In genomic region chr2:29724664-29725365, GRCm38 (mm10) we compare ENCODE assay signal across 23 mouse cellular contexts. TPM values are rescaled to one million over a fixed set of nuclear protein-coding genes. Genes with fewer than 3 reads are reported as not detected.
DNase-seq lines count a peak whose midpoint lies in the region; ATAC-seq and TF ChIP-seq lines count a peak whose summit lies in the region.
"Had no signal": no experiment of that assay in that cellular context is flagged by ENCODE, and none has a peak within 500 bp of the region (broad histone marks: within the 10 kb centered on the region; RNA-seq: fewer than 3 reads in every experiment).

No protein-coding gene starts in this region.

- H3K27me3 ChIP-seq in megakaryocyte, embryonic 14.5 days (replicated peaks), result no peaks in the 10 kb centered on the region
- H3K27me3 ChIP-seq in intestine, embryonic 16.5 days (replicated peaks; ENCODE audit: control insufficient read depth, insufficient read depth, low read length), result no peaks in the 10 kb centered on the region
- H3K27me3 ChIP-seq: heart, embryonic 15.5 days; hindbrain, embryonic 12.5 days had no signal

- no peak overlapping the region for H3K9ac ChIP-seq in intestine, embryonic 16.5 days (ENCODE audit: low read depth, low read length)
- H3K9ac ChIP-seq: heart, embryonic 15.5 days; hindbrain, embryonic 12.5 days; lung, embryonic 14.5 days had no signal

- H3K27ac ChIP-seq in bone marrow, adult 2 months (ENCODE audit: control insufficient read depth, insufficient read depth, low read depth, low read length, poor library complexity), result peak overlapping the region; percentile 18
- H3K27ac ChIP-seq in intestine, embryonic 16.5 days (ENCODE audit: low read length), result no peak overlapping the region
- H3K27ac ChIP-seq: forebrain, embryonic 10.5 days; heart, embryonic 15.5 days; hindbrain, embryonic 12.5 days; kidney, postnatal 0 days; layer of hippocampus, adult 2 months; macrophage; stomach, postnatal 0 days had no signal

- H3K4me2 ChIP-seq in intestine, embryonic 16.5 days (ENCODE audit: low read depth, low read length), result no peak overlapping the region
- H3K4me2 ChIP-seq: heart, embryonic 15.5 days; hindbrain, embryonic 12.5 days; lung, embryonic 14.5 days had no signal

- peaks cover 1% of the 10 kb centered on the region; the same call in 1 of the 2 replicates for H3K4me1 ChIP-seq in bone marrow, adult 2 months (ENCODE audit: control insufficient read depth, insufficient read depth, low read length)
- peaks cover 44% of the 10 kb centered on the region for H3K4me1 ChIP-seq in megakaryocyte, embryonic 14.5 days
- H3K4me1 ChIP-seq in intestine, embryonic 16.5 days (ENCODE audit: control insufficient read depth, insufficient read depth, low read length), result no peaks in the 10 kb centered on the region
- H3K4me1 ChIP-seq: forebrain, embryonic 10.5 days; hindbrain, embryonic 12.5 days had no signal

- TF ChIP-seq CTCF in bone marrow, adult 2 months (IDR thresholded peaks at IDR 0.05; ENCODE audit: control insufficient read depth, insufficient read depth, low read length), result no peak

- peaks cover 100% of the 10 kb centered on the region for H3K36me3 ChIP-seq in megakaryocyte, embryonic 14.5 days (replicated peaks; ENCODE audit: low read length)
- peaks cover 12% of the 10 kb centered on the region; the same call in 1 of the 2 replicates for H3K36me3 ChIP-seq in intestine, embryonic 16.5 days (ENCODE audit: control insufficient read depth, insufficient read depth, low read length)

- WGBS in bone marrow, adult 2 months, result 14% methylated on average over 5 of the region's 5 CpGs
- 71% methylated on average over 5 of the region's 5 CpGs for WGBS in intestine, embryonic 16.5 days

- TF ChIP-seq POLR2A in bone marrow, adult 2 months (IDR thresholded peaks at IDR 0.05; ENCODE audit: borderline replicate concordance, control insufficient read depth, low read depth, low read length), result no peak

- no peaks in the 10 kb centered on the region for H3K9me3 ChIP-seq in megakaryocyte, embryonic 14.5 days
- no peaks in the 10 kb centered on the region for H3K9me3 ChIP-seq in intestine, embryonic 16.5 days (ENCODE audit: control insufficient read depth, low read length)
- H3K9me3 ChIP-seq: forebrain, embryonic 10.5 days; heart, embryonic 15.5 days; hindbrain, embryonic 12.5 days had no signal

- DNase-seq in CD4-positive, CD25-positive, alpha-beta regulatory T cell, adult 2 months (ENCODE audit: low read depth, low spot score), result peak; percentile 66
- peak; percentile 55 for DNase-seq in thymus, postnatal 14 days
- no peak for DNase-seq in right cerebral cortex, postnatal 10 days (ENCODE audit: low spot score in 2 of 2)
- no peak for DNase-seq in MN1 (ENCODE audit: low spot score)
- DNase-seq: cerebellum, adult 9-11 months; heart, adult 11 months; liver; lung, embryonic 14.5 days; midbrain, embryonic 14.5 days; right cerebral cortex, adult 18-20 months had no signal

- no peak overlapping the region for H3K4me3 ChIP-seq in bone marrow, adult 2 months (replicated peaks; ENCODE audit: control insufficient read depth, low read depth, low read length)
- H3K4me3 ChIP-seq in megakaryocyte, embryonic 14.5 days (replicated peaks), result peak overlapping the region; percentile 38
- H3K4me3 ChIP-seq in intestine, embryonic 16.5 days (ENCODE audit: low read length), result no peak overlapping the region
- H3K4me3 ChIP-seq: forebrain, embryonic 10.5 days; heart, embryonic 15.5 days; hindbrain, embryonic 12.5 days; layer of hippocampus, adult 2 months had no signal

- ATAC-seq in intestine, embryonic 16.5 days, result no peak
- ATAC-seq: intestine, postnatal 0 days had no signal

RNA-seq across cellular contexts. Expression of gene Gm13420, which starts 26.7 kb away (rescaled TPM):
- not detected in 2 replicates for polyA plus RNA-seq in bone marrow, adult 2 months (2011; ENCODE audit: insufficient read depth, insufficient read length, low replicate concordance, missing spikeins)
- polyA plus RNA-seq in megakaryocyte, embryonic 14.5 days (2012; ENCODE audit: insufficient read depth, low replicate concordance), result not detected in 2 replicates
- polyA plus RNA-seq in intestine, embryonic 16.5 days (2015; fragmentation: Nextera tagmentation; extraction: Ambion mirVana), result 0.56 and 0.70 TPM in 2 replicates
- polyA plus RNA-seq: embryonic facial prominence, embryonic 14.5 days; forebrain, embryonic 10.5 days; heart, embryonic 15.5 days; hindbrain, embryonic 12.5 days; macrophage; midbrain, embryonic 14.5 days; neural tube, embryonic 11.5 days had no signal

RNA-seq across cellular contexts. Expression of gene Gm13547, which starts 34.3 kb away (rescaled TPM):
- polyA plus RNA-seq in bone marrow, adult 2 months (2011; ENCODE audit: insufficient read depth, insufficient read length, low replicate concordance, missing spikeins), result not detected in 2 replicates
- polyA plus RNA-seq in megakaryocyte, embryonic 14.5 days (2012; ENCODE audit: insufficient read depth, low replicate concordance), result not detected in 2 replicates
- 0.66 TPM in 1 of 2 replicates, not detected in the other for polyA plus RNA-seq in intestine, embryonic 16.5 days (2015; fragmentation: Nextera tagmentation; extraction: Ambion mirVana)
- polyA plus RNA-seq: embryonic facial prominence, embryonic 14.5 days; forebrain, embryonic 10.5 days; heart, embryonic 15.5 days; hindbrain, embryonic 12.5 days; intestine, postnatal 0 days; kidney, postnatal 0 days; lung, embryonic 14.5 days; macrophage; midbrain, embryonic 14.5 days; neural tube, embryonic 11.5 days had no signal

Comparison
In these comparisons a context has a peak if more than half of its experiments do, and no peak if none do; other contexts are left out.
1. DNase-seq: peak in CD4-positive, CD25-positive, alpha-beta regulatory T cell, adult 2 months (single experiment) and thymus, postnatal 14 days (single experiment); none in right cerebral cortex, postnatal 10 days (0 of 2) and MN1 (single experiment).